Mouse (Mus musculus) ES-E14 (cell line): ENCODE measurements at regions not wholly inside any gene's neighbourhood (a gene's known extent, or its start where the extent isn't known, plus 50 kb on each side); places are given as distances from the start of the nearest gene placed in this dataset.

Experiments
- MAFK ChIP-seq: IDR thresholded peaks from 2 replicates; pipeline ENCODE4 v1.6.1; 2014; ENCODE audit warnings: mild to moderate bottlenecking, low read depth, low read length, inconsistent platforms; ENCODE audit not compliant: insufficient read depth
- ZC3H11A ChIP-seq: IDR thresholded peaks from 2 replicates; pipeline ENCODE4 v1.6.1; 2012; ENCODE audit warnings: low read depth, mild to moderate bottlenecking, inconsistent platforms, low read length, borderline replicate concordance

DNA sequence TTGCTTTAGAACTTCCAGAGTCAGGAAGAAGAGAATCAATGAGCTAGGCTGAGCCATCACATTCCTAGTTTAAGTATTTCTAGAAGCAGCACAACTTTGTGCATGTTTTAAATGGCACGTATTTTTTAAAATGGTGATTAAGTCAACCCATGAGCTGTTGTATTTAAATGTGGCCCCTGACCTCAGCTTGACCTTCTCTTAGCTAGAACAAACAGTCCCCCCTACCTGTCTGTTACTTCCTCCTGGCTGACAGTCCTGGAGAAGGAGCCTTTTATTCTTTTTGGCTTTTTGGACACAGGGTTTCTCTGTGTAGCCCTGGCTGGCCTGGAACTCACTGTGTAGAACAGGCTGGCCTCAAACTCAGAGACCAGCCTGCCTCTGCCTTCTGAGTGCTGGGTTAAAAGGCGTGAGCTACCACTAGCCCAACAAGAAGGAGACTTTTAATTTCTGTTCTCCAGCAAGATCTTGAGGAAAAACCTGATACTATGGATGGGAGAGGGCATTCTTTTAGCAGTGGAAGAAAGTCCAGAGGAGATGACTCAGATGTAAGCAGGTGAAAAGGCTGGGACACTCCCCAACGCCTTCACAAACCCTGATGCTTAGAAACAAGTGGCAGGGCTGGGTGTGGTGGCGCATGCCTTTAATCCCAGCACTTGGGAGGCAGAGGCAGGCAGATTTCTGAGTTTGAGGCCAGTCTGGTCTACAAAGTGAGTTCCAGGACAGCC lies 69.3 kb upstream of the Rap1b start:
- no peak for TF ChIP-seq ZC3H11A
- TF ChIP-seq MAFK, result no peak
